Mouse (Mus musculus) midbrain, postnatal 0 days (tissue): ENCODE data around the gene Oprl1. TPM values are rescaled to one million over a fixed set of nuclear protein-coding genes. Genes with fewer than 3 reads are reported as not detected.

ENCODE experiments used
- ATAC-seq: fragments of 200-750 bp; cut with Nextera tagmentation; 2 replicates; pipeline ENCODE4 v1.8.0; 2017; ENCODE audit warnings: moderate number of reproducible peaks, mild to moderate bottlenecking, moderate TSS enrichment, moderate library complexity; ENCODE audit not compliant: low FRiP score
- DNase-seq: peaks from one replicate; pipeline ENCODE4 v3.0.0-alpha.2; 2015; ENCODE audit warnings: low spot score
- H3K27ac ChIP-seq: fragments of 300-500 bp; sonication (generic); 2 replicates; pipeline ENCODE4 v1.5.1; 2014; ENCODE audit warnings: low read depth, mild to moderate bottlenecking, low read length, mixed read lengths
- H3K27me3 ChIP-seq: fragments of 300-500 bp; sonication (generic); 2 replicates; pipeline ENCODE4 v1.6.1; 2014; ENCODE audit warnings: low read length, control low read depth, mixed read lengths; ENCODE audit not compliant: insufficient read depth
- H3K36me3 ChIP-seq: fragments of 300-500 bp; sonication (generic); 2 replicates; pipeline ENCODE4 v1.6.1; 2014; ENCODE audit warnings: low read length, control low read depth, mixed read lengths; ENCODE audit not compliant: insufficient read depth
- H3K4me1 ChIP-seq: fragments of 300-500 bp; sonication (generic); 2 replicates; pipeline ENCODE4 v1.6.1; 2014; ENCODE audit warnings: mild to moderate bottlenecking, control low read depth, antibody characterized with exemption, low read length, mixed read lengths; ENCODE audit not compliant: insufficient read depth
- H3K4me2 ChIP-seq: fragments of 300-500 bp; sonication (generic); 2 replicates; pipeline ENCODE4 v1.6.1; 2014; ENCODE audit warnings: low read depth, mild to moderate bottlenecking, low read length, mixed read lengths; ENCODE audit not compliant: poor library complexity, severe bottlenecking
- H3K4me3 ChIP-seq: fragments of 300-500 bp; sonication (generic); 2 replicates; pipeline ENCODE4 v1.5.1; 2014; ENCODE audit warnings: low read depth, mild to moderate bottlenecking, low read length, moderate library complexity
- H3K9ac ChIP-seq: fragments of 300-500 bp; sonication (generic); replicated peaks from 2 replicates; pipeline ENCODE4 v1.6.1; 2014; ENCODE audit warnings: mild to moderate bottlenecking, low read length, moderate library complexity, mixed read lengths; ENCODE audit not compliant: poor library complexity, severe bottlenecking
- H3K9me3 ChIP-seq: fragments of 300-500 bp; sonication (generic); 2 replicates; pipeline ENCODE4 v1.6.1; 2016; ENCODE audit warnings: low read length, control low read depth
- CTCF ChIP-seq: IDR thresholded peaks from 2 replicates; pipeline ENCODE4 v1.5.1; 2016; ENCODE audit warnings: antibody characterized with exemption, mild to moderate bottlenecking
- WGBS: fragments of 180-500 bp; shearing (Covaris S2); extraction: QIAGEN DNeasy Blood & Tissue Kit; methylation state at CpG from one replicate; pipeline ENCODE4 v1.1.7; 2014; 5-methylcytosine and 5-hydroxymethylcytosine counted together
- polyA plus RNA-seq: library from polyadenylated mRNA; unstranded; fragments of >200 nt; fragmentation: Nextera tagmentation; extraction: Ambion mirVana; gene quantifications from 2 replicates; pipeline ENCODE4 v1.2.1, GENCODE M21; 2015
- total RNA-seq: library from RNA; depleted of rRNA; stranded (reverse); fragments of >200 nt; gene quantifications from 2 replicates; pipeline ENCODE4 v1.2.3, GENCODE M21; 2014

Gene Oprl1
- total and polyA plus RNA-seq, 2 experiments from 2014 or later, result 88.1 to 210 TPM

- Histone ChIP-seq H3K36me3 (peaks cover 32% of the 10 kb centered on the region), H3K4me2 (no peak overlapping the region), H3K4me1 (peaks cover 7% of the 10 kb centered on the region), H3K27ac (no peak overlapping the region), H3K4me3 (no peak overlapping the region), H3K27me3 (no peaks in the 10 kb centered on the region), H3K9ac (no peak overlapping the region), H3K9me3 (no peaks in the 10 kb centered on the region)
- ATAC-seq (no peak), DNase-seq (no peak)
- WGBS, result 94% methylated on average over 8 of the region's 8 CpGs
- no peak for TF ChIP-seq CTCF
Measured at GRCm38 (mm10) chr2:181687586-181687985, 27.2 kb upstream of the Oprl1 start.

DNA sequence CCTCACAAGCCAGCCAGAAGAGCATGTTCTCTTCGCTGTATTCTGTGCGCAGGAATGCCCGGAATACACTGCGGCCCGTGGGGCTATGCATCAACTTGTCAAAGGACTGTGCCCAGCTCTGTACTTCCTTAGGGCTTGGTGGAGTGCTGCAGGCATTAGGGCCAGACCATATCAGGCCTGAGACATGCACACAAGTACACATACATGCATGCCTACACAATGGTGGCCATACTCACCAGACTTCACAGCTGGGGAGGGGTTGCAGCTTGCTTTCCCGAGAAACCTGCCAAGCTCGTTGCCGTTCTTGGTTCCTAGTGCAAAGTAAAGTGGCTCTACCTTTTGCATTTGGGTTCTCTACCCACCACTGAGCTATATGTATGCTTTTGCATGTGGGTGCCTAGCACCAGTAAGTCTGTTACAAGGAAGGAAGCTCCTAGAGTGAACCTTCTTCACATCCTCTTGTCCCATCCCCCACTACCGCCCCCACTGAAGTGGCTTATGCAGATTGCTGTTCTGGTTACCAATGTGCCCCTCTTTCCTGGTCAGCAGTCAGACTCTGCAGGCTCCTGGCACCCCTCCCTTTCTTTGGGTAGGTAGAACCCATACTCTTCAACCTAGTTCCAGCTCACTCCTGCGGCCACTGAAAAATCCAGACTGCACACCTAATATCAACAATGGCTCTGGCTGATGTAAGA, 25.2 kb upstream of the Oprl1 start:
- Histone ChIP-seq H3K9ac (no peak overlapping the region), H3K4me1 (peaks cover 13% of the 10 kb centered on the region), H3K27me3 (no peaks in the 10 kb centered on the region), H3K36me3 (peaks cover 31% of the 10 kb centered on the region), H3K4me2 (no peak overlapping the region), H3K9me3 (no peaks in the 10 kb centered on the region), H3K4me3 (no peak overlapping the region), H3K27ac (no peak overlapping the region)
- DNase-seq (no peak), ATAC-seq (no peak)
- no peak for TF ChIP-seq CTCF
- 94% methylated on average over 10 of the region's 10 CpGs for WGBS

DNA sequence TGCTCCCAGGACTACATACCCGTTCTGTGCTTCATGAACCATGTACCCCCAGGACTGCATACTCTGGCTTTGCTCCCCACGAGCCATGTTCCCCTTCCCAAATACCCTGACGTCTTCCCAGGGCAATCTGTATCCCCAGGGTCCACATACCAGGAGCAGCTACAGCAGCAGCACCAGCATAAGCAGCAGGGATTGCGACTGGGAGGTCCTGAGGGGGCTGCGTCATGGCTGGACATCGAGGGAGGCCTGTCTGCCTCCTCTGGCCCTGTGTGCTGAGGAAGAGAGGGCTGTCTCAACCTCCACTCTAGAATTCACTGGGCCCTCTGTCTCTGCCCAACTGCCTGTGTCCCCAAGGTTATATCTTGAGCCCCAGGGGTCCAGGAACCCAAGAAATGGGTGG, 23.7 kb upstream of the Oprl1 start:
- ATAC-seq, result no peak
- no peak for TF ChIP-seq CTCF
- no peak for DNase-seq
- Histone ChIP-seq H3K4me3 (no peak overlapping the region), H3K36me3 (peaks cover 28% of the 10 kb centered on the region), H3K27ac (no peak overlapping the region), H3K4me2 (no peak overlapping the region), H3K9me3 (no peaks in the 10 kb centered on the region), H3K4me1 (peaks cover 13% of the 10 kb centered on the region), H3K9ac (no peak overlapping the region), H3K27me3 (no peaks in the 10 kb centered on the region)
- 90% methylated on average over 6 of the region's 6 CpGs for WGBS

DNA sequence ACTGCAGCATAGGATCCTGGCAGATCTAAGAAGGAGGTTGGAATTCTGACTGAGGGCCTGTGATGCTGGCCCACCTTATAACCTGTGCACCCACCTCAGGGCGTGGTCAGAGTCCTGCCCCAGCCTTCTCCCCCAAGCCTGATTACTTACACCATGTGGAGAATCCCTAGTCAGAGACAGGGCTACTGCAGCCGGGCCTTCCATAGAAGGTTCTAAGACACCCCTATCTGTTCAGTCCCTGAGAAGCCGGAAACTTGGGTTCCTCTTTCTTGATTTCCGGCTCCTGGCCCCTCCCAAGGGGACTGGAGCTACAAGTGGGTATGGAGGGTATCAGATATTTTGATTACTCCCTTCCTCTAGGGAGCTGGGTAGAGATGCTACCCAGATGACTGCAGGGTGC, 23.2 kb upstream of the Oprl1 start:
- H3K4me1 ChIP-seq, result peaks cover 13% of the 10 kb centered on the region
- TF ChIP-seq CTCF, result no peak
- DNase-seq (no peak), ATAC-seq (no peak)
- WGBS, result 93% methylated on average over 4 of the region's 4 CpGs
- no peak overlapping the region for H3K4me2 ChIP-seq
- H3K27ac ChIP-seq, result no peak overlapping the region
- H3K9ac ChIP-seq, result no peak overlapping the region
- no peak overlapping the region for H3K4me3 ChIP-seq
- peaks cover 23% of the 10 kb centered on the region for H3K36me3 ChIP-seq
- H3K27me3 ChIP-seq, result no peaks in the 10 kb centered on the region
- H3K9me3 ChIP-seq, result no peaks in the 10 kb centered on the region

- H3K36me3 ChIP-seq, result peaks cover 22% of the 10 kb centered on the region
- peaks cover 13% of the 10 kb centered on the region for H3K4me1 ChIP-seq
- H3K27ac ChIP-seq, result peak overlapping the region; percentile 18; the same call in 1 of the 2 replicates
- ATAC-seq, result no peak
- TF ChIP-seq CTCF, result no peak
- peak overlapping the region; percentile 92 for H3K4me2 ChIP-seq
- no peak for DNase-seq
- 88% methylated on average over 3 of the region's 3 CpGs for WGBS
- H3K9ac ChIP-seq, result 0 out of 2 replicates have a peak overlapping the region, but pooled peaks have one; percentile 86
- H3K9me3 ChIP-seq, result no peaks in the 10 kb centered on the region
- peak overlapping the region; percentile 65; the same call in 1 of the 2 replicates for H3K4me3 ChIP-seq
- no peaks in the 10 kb centered on the region for H3K27me3 ChIP-seq
Measured at GRCm38 (mm10) chr2:181692304-181692703, 22.5 kb upstream of the Oprl1 start.

DNA sequence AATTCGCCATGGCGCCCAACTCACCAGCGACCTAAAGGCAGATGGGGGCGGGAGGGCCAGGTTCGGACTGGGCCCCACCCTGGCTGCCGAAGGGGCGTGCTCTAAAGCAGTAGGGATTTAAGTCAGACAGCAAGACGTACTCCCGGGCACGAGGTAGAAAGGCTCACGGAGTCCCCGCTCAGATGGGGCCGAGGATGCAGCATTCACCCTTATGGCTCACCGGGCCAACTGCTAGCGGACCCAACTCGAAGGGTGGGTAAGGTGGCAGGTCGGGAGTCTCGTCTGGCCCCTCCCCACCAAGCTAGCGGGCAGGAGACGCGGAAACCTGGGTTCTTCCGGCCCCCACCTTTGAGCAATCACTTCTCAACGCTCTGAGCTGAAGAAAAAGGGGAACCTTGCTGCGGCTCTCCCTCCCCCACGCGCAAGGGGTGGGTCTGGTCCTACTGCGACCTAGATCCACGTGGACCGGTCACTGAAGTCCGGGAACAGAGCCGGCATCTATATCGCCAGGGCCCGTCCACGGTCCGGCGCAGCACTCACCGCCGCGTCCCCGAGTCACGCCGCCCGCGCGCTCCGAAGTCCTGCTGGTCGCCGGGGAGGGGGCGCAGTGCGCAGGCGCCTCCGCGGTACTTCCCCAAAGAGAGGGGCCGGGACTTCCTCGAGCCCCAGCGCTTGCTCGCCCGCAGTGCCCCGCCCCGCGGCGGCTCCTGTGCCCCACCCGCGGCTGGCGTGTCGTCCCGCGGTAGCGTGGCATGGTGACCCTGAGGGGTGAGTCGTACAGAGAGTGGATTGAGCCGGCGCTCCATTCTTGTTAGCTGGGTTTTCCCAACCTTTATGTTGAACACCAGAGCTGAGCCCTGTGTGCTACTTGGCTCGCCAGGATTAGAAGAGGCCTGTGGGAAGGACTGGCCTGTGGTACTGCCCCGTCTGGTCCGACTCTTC, 21.2 kb upstream of the Oprl1 start, which contains the start of gene Rgs19:
TSS of gene Rgs19 (minus strand) at position 639 of the 942 bp plus-strand sequence.
- Histone ChIP-seq H3K27ac (peak within 1 kb of the TSS; percentile 18), H3K9ac (peak within 1 kb of the TSS; percentile 86), H3K36me3 (peaks cover 13% of the 10 kb centered on the region), H3K27me3 (no peaks in the 10 kb centered on the region), H3K4me2 (peak within 1 kb of the TSS; percentile 92), H3K9me3 (no peaks in the 10 kb centered on the region), H3K4me3 (peak within 1 kb of the TSS; percentile 65), H3K4me1 (peaks cover 13% of the 10 kb centered on the region)
- peak; percentile 18 for TF ChIP-seq CTCF
- 0% methylated on average over 56 of the region's 75 CpGs for WGBS
- DNase-seq, result peak; percentile 70
- ATAC-seq, result peak; percentile 75
